Mouse (Mus musculus) testis, postnatal 14 days (tissue): Measurements from ENCODE around the gene Trarg1.
"Not testable (repeated sequence)": the region's sequence is repeated elsewhere in the genome, so short reads cannot be mapped to it uniquely, and the experiment has no call there.

Source experiments
- DNase-seq: peaks from one replicate; pipeline ENCODE4 v3.0.0; 2021; ENCODE audit warnings: low spot score

The Trarg1 gene

GRCm38 (mm10) chr11:76679508-76679907 is at the start of gene Trarg1:
Gene Trarg1, plus strand, starts transcription at chr11:76679808.
- not testable (repeated sequence) for DNase-seq

- DNase-seq: no peak
These were observed 49.6 kb upstream of the Trarg1 start for GRCm38 (mm10) chr11:76630023-76630422.

- DNase-seq: no peak
These were observed 49.1 kb upstream of the Trarg1 start for GRCm38 (mm10) chr11:76630487-76630886.

- DNase-seq: no peak
These were observed 40.2 kb upstream of the Trarg1 start for GRCm38 (mm10) chr11:76639269-76639985.

GRCm38 (mm10) chr11:76640231-76640630 is 39.4 kb upstream of the Trarg1 start:
- no peak for DNase-seq

GRCm38 (mm10) chr11:76644257-76644656 is 35.4 kb upstream of the Trarg1 start:
- DNase-seq: no peak

GRCm38 (mm10) chr11:76645036-76645435 is 34.6 kb upstream of the Trarg1 start:
- DNase-seq: no peak

- peak; percentile 80 for DNase-seq
These were observed 33.7 kb upstream of the Trarg1 start for GRCm38 (mm10) chr11:76645955-76646354.

GRCm38 (mm10) chr11:76647062-76647461 is 32.5 kb upstream of the Trarg1 start:
- no peak for DNase-seq

GRCm38 (mm10) chr11:76647500-76647899 is 32.1 kb upstream of the Trarg1 start:
- DNase-seq: peak; percentile 67

GRCm38 (mm10) chr11:76650862-76651560 is 28.6 kb upstream of the Trarg1 start:
- no peak for DNase-seq

- no peak for DNase-seq
These were observed 26.7 kb upstream of the Trarg1 start for GRCm38 (mm10) chr11:76652838-76653334.

- peak; percentile 40 for DNase-seq
These were observed 24.5 kb upstream of the Trarg1 start for GRCm38 (mm10) chr11:76655106-76655505.

GRCm38 (mm10) chr11:76657450-76657970 is 22.1 kb upstream of the Trarg1 start:
- no peak for DNase-seq

- DNase-seq: no peak
These were observed 20.3 kb upstream of the Trarg1 start for GRCm38 (mm10) chr11:76659138-76659930.

GRCm38 (mm10) chr11:76661790-76662468 is 17.7 kb upstream of the Trarg1 start:
- no peak for DNase-seq

GRCm38 (mm10) chr11:76666002-76666649 is 13.5 kb upstream of the Trarg1 start:
- DNase-seq: no peak

- no peak for DNase-seq
These were observed 11.8 kb upstream of the Trarg1 start for GRCm38 (mm10) chr11:76667807-76668206.

- DNase-seq: no peak
These were observed 7.6 kb upstream of the Trarg1 start, which contains the start of gene Bhlha9 for GRCm38 (mm10) chr11:76671871-76672475. Gene Bhlha9, plus strand, starts transcription at chr11:76672470.

- no peak for DNase-seq
These were observed 6.8 kb upstream of the Trarg1 start for GRCm38 (mm10) chr11:76672561-76673384.
